Mouse (Mus musculus) heart, adult 2 months (tissue): ENCODE measurements around the gene Olfr890.

ENCODE experiments used
- CTCF ChIP-seq: fragments of 200-600 bp; IDR thresholded peaks from 2 replicates; pipeline ENCODE4 v1.8.1; 2022; ENCODE audit warnings: antibody characterized with exemption, mild to moderate bottlenecking, moderate library complexity
- POLR2A ChIP-seq: fragments of 200-500 bp; IDR thresholded peaks from 2 replicates; pipeline ENCODE4 v1.6.1; 2011; ENCODE audit warnings: mild to moderate bottlenecking, low read depth, low read length, control low read depth; ENCODE audit not compliant: insufficient read depth

GRCm38 (mm10) chr9:38107828-38108227 lies 34.5 kb upstream of the Olfr890 start, which contains the start of gene Olfr888:
- no peak for TF ChIP-seq CTCF
- no peak for TF ChIP-seq POLR2A
